Mouse (Mus musculus) liver (tissue): Measurements from ENCODE around the gene Pde4c.

Experiments
- DNase-seq: peaks from one replicate; pipeline ENCODE4 v3.0.0-alpha.2; 2020; ENCODE audit warnings: mixed read lengths

The Pde4c gene

DNA sequence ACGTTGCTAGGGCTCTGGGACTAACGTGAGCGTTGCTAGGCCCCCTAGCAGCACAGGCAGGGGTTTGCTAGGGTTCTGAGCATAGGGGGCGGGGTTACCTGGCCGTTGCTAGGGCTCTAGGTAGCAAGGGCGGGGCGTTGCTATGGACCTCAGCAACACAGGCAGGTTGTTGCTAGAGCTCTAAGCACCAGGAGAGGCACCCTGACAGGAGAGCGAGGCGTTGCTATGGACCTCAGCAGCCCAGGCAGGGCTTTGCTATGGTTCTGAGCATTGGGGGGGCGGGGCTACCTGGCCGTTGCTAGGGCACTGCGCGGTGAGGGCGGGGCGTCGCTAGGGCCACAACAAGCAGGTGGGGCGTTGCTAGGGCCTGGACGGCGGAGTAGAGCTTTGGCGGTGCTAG lies 69.2 kb downstream of the Pde4c start:
- peak; percentile 82 for DNase-seq

DNA sequence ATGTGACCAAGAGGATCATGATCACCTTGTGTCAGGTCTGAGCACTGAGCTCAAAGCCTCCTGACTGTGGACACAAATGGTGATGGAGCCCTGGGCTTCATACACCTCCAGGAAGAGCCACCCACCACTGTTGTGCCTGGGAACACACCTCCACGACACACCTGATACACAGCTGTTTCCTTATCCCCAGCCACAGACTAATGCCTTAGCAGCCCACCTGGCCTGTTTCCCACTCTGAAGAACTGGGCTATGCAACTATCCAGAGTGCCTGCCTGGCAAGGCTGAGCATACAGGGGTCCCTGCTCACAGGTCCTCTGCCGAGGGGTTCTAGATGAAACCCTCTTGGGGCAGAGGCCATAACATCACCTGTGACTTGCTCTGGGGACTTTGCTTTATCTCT lies 70.7 kb downstream of the Pde4c start:
- no peak for DNase-seq

DNA sequence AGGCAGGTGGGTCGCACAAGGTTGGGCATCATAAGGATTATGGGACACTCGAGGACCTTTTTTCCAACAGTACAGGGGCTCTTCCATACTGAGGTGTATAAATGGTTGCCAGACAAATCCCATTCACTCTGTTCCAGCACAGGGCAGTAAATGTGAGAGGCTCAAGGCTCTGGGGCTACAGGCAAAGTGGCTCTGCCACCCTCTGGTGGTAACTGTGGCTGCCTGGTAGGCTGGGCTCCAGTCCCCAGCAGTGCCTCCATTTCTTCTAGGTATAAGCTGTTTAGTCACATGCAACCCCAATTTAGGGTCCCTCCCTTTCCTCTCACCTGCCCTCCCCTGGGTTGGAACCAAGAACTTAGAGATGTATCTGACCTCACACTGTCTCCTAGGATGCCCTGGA lies 71.8 kb downstream of the Pde4c start:
- no peak for DNase-seq

DNA sequence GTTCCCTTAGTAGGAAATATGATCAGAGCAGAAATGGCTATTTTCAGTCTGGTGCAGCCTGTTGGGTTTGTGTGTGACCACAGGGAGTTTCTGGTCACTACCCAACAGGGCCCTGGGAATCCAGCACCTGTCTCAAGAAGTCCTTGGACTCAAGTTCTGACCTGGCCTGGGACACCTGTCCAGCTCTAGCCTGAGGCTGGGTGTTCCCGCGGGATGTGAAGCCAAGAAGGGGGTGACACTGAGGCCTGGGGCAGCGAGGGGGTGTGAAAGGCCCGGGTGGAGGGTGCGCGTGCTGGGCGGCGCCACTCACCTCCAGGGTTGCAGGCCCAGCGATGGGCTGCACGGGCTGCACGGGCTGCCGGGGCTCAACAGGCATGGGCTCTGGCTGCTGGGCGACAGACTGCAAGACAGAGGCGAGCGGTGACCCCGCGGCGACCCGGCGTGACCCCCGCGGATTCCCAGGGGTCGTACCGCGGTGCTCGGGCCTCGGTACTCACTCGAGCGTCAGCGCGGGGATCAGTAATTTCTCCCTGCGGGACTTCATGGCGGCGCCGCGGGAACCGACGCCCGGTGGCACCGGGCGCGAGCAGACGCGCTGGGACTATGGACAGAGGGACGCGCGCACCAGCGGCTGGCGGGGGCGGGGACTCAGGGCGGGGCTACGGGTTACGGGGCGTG lies 73.0 kb downstream of the Pde4c start:
- no peak for DNase-seq

DNA sequence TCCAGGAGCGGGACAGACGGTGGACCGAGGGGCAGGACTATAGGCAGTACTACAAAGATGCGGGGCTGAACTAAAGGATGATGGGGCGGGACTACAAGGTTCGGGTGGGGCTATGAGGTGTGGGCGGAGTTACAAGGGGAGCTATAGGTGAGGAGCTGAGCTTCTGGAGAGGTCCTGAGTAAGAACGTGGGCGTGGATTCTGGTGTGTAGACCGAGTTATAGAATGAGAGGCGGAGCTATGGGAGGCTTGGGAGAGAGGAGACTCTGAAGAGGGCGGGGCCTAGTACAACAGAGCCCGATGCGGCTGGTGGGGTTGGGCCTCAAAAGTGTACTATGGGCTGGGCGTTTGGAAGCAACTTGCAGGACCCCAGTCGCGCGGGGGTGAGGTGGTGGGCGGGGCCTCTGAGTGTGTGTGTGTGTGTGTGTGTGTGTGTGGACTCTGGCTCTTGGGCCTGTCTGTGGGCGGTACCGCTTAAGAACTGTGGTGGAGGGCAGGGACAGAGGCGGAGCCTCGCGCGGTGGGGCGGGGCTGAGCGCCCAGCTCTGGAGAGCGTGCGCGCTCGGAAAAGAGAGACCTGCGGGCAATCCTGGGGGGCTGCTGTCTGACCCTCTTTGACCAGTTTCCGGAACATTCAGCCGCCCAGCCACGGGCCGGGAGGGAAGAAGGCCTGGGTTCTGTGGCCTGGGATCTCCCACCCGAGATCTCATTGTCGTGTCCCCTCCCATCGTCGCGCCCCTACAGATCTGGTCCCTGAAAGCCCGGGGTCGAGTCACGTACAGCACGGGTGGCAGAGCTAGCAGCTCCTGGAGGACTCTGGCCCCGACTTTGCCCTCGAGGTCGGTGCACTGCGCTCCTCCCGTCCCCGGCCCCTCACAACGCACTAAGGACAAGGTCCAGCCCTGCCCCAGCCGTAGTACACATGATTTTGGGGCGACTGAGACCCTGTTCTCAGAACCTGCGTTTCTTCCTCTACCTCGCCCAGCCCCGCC lies 73.9 kb downstream of the Pde4c start:
- peak; percentile 97 for DNase-seq

DNA sequence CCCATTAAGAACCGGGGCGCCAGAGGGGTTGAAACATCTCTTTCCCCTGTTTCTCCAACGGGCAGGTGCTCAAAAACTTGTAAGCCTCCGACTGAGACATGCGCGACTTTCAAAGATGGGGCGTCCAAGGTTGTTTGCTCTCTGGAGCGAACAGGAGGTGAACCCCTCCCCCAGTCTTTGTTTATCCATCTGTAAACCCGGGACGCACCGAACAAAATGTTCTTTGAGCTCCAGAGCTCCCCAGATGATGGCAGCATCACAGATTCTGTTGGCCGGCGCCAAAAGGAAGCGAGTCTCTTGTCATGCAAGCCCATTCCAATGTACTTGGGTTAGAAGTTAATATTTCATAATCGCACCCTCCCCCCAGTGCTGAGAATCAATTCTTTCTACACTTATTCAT lies 74.8 kb downstream of the Pde4c start:
- no peak for DNase-seq

DNA sequence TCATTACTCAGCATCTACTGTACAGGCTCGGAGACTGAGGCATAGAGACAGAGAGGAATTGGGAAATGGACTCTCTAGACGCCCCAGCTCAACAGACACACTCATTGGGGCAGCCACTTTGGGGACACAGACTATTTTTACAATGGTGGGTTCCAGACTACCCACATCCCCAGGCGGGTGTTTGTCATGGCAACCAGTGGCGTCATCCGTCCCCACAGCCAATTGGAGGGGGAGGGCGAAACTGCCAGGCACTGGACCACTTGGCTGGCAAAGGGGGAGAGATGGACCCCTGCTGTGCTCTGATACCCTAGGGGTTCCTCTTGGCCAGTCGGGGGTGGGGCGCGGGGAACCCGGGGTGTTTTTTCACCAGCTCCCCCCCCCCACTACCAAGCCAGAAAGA lies 77.1 kb downstream of the Pde4c start:
- no peak for DNase-seq
